Mouse (Mus musculus) heart, postnatal 25 days (tissue): ENCODE measurements around the gene Cdc42se1. TPM values are rescaled to one million over a fixed set of nuclear protein-coding genes. Genes with fewer than 3 reads are reported as not detected.

Experiments used
- DNase-seq: peaks from one replicate; pipeline ENCODE4 v3.0.0; 2022; ENCODE audit warnings: low spot score
- intact Hi-C: fragments of 180-260 bp; cut with DNase I; formaldehyde crosslinking; loops from one replicate; pipeline ENCODE4 v1.15.1; 2025
- total RNA-seq, 2 experiments: library from RNA; stranded (reverse); gene quantifications; 2 replicates each; pipeline ENCODE4 v1.2.3; 2021

Gene Cdc42se1
- total RNA-seq, 2 experiments from 2014 or later: 19.9 to 26.0 TPM

DNA sequence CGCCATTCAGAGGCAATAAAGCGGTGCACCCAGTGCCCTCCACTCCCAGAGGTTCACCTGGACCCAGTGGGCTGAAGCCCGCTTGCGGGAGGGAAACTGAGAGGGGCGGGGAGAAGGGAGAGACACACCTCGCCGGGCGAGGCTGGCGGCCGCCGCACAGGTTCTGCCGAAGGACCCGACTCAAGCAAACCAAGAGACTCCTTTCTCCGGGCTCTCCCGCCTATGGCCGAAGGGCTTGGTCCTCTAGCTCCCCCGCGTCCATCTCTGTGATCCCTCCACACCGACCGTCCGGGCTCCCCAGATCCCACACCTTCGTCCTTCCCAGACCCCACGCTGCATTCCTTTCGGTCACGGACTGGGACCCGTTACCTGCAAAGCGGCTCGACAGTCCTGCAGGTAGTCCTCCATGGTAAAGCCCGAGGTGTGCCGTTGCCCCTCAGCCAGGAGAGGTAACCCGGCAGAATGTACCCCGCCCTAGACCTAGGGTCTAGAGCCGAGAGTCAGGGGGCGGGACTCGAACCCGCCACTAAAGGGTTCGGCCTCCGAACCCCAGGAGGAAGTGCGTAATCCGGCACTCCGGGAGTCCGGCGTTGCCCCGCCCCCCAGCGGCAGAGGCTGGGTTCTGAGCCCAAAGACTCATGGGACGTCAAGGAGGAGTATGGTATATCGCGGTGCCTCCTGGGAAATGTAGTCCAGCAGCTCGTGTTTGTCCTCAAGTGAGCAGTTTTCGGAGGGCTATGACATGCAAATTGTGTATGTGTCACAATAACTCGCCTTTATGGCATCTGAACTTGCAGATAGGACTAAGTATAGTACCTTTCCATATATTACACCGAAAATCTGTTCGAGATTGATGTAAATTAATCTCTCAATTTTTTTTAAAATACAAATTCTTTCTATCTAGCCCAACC is 52.9 kb downstream of the Cdc42se1 start, which contains the start of the genes Mindy1 and Prune1:
TSS of gene Mindy1 (plus strand) at position 130 of the 911 bp plus-strand sequence.
TSS of gene Prune1 (minus strand) at position 861 of the 911 bp plus-strand sequence.
- DNase-seq: peak; percentile 96
- intact Hi-C loops: loop anchor here (2.0 kb wide), 2 partner anchors 33 to 65 kb away; partner anchors contain the start of genes Cers2 and Gabpb2

DNA sequence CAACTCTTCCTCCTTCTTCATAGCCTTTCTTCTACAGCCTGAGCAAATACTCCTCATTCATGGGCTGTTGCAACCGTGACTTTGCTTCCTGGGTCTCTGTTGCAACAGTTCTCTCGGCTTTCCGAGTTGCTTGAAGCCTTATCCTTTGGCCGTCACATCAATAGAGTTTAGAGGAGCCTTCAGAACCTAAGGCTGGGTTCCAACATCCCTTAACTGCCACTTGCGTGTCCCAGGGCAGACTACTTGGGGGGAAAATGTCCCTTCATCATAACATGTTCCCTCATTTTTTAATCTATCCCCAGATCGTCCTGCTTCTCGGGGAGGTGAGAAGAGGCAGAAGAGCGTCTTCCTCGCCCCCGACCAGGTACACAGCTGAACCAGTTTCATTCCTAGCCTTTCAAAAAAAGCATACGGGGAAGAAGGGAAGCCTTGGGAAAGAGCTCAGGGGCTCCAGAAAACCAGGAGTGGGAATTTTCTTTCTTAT is 53.9 kb downstream of the Cdc42se1 start:
- intact Hi-C loops: loop anchor here (2.0 kb wide), 1 partner anchor 32 kb away; the partner anchor contains the start of gene Cers2
- DNase-seq: peak; percentile 4

DNA sequence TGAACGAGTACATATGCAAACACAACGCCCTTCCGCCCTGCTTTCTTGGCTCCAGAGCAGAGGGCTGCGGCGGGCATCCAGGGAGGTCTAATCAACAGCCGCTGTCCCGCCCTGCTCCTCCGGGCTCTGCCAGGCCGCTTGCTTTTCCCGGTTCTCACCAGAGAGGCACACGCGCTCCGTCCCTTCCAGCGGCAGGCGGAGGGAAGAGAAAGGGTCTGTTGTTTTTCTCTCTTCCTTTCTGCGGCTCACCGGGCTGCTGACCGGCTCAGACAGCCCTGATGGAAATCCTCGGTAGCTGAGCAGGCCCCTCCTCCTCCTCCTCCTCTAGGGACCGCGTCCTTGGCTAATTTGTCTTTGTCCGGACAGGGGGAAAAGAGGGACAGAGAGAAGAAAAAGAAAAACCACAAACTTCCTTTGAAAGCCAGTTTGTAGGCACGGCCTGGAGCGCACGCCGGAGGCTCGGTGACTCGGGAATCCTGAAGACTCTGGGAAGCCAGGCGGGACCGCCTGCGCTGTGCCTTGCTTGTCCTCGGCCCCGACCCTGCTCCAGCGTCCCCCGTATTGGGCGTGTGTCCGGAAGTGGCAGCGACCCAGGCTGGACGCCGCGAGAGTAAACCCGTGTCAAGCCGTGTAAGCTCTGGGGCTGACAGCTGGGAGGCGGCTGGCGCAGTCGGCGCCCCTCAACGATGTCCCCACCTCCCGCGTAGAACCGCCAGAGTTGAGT is 54.5 kb downstream of the Cdc42se1 start:
- intact Hi-C loops: loop anchor here (2.0 kb wide), 1 partner anchor 32 kb away; the partner anchor contains the start of gene Cers2
- peak; percentile 76 for DNase-seq

- intact Hi-C loops: loop anchor here (2.0 kb wide), 1 partner anchor 31 kb away; the partner anchor contains the start of gene Cers2
- no peak for DNase-seq
These were observed 55.0 kb downstream of the Cdc42se1 start for GRCm38 (mm10) chr3:95283589-95283941.

- intact Hi-C loops: no loop called here
- no peak for DNase-seq
These were observed 55.5 kb downstream of the Cdc42se1 start for GRCm38 (mm10) chr3:95284062-95284461.

- no peak for DNase-seq
- intact Hi-C loops: no loop called here
These were observed 56.2 kb downstream of the Cdc42se1 start for GRCm38 (mm10) chr3:95284501-95285281.

DNA sequence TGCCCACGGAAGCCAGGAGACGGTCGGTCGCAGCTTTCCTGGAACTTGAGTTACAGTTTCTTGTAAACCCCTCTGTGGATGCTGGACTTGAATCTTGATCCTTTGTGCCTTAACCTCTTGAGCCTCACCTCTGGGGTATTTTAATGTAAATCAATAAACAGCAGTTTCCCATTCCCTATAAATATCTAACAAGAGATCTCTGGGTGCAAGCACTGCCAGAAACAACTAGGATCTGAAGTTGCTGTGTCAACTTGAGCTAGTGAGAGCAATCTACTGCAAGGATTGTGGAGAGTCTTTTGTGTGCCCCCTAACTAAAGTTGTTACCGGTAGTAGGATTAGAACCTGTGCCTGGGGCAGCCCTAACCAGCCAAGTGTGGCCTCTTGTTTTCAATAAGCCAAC is 56.9 kb downstream of the Cdc42se1 start:
- no peak for DNase-seq
- intact Hi-C loops: no loop called here

Other genes starting within 250 kb of the Cdc42se1 start
- gene Zfp687, start 213.3 kb upstream of the Cdc42se1 start, total RNA-seq: 10 to 100 TPM; 10.8 to 11.1 TPM
- gene Psmd4, start 186.1 kb upstream of the Cdc42se1 start, total RNA-seq: 100 to 1,000 TPM; 119 to 129 TPM
- gene Pip5k1a, start 121.8 kb upstream of the Cdc42se1 start, total RNA-seq: 10 to 100 TPM; 14.2 to 15.2 TPM
- gene Vps72, start 117.7 kb upstream of the Cdc42se1 start, total RNA-seq: 10 to 100 TPM; 31.3 to 32.2 TPM
- gene Tmod4, start 104.3 kb upstream of the Cdc42se1 start, total RNA-seq: 10 to 100 TPM; 17.3 to 24.5 TPM
- gene Scnm1, start 94.7 kb upstream of the Cdc42se1 start, total RNA-seq: 10 to 100 TPM; 28.3 to 31.4 TPM
- gene Lysmd1, start 94.6 kb upstream of the Cdc42se1 start, total RNA-seq: 1 to 10 TPM; 6.7 to 7.9 TPM
- gene Tnfaip8l2, start 86.4 kb upstream of the Cdc42se1 start, total RNA-seq: 1 to 10 TPM; 2.0 to 2.1 TPM
- gene Sema6c, start 68.3 kb upstream of the Cdc42se1 start, total RNA-seq: 1 to 10 TPM; 7.3 to 9.4 TPM
- 10 to 100 TPM; 12.7 to 14.1 TPM for gene Gabpb2, start 10.8 kb upstream of the Cdc42se1 start, total RNA-seq
- 1 to 10 TPM; 6.6 to 7.5 TPM for gene Mllt11, start 3.4 kb downstream of the Cdc42se1 start, total RNA-seq
- gene Gm128, start 12.9 kb downstream of the Cdc42se1 start, total RNA-seq: not detected
- gene Bnipl, start 22.5 kb downstream of the Cdc42se1 start, total RNA-seq: not detected
- 10 to 100 TPM; 20.2 to 23.4 TPM for gene Mindy1, start 52.6 kb downstream of the Cdc42se1 start, total RNA-seq
- 10 to 100 TPM; 22.1 to 22.8 TPM for gene Prune1, start 53.3 kb downstream of the Cdc42se1 start, total RNA-seq
- under 1 TPM; 0.52 to 0.59 TPM for gene Anxa9, start 78.4 kb downstream of the Cdc42se1 start, total RNA-seq
- gene Cers2, start 86.1 kb downstream of the Cdc42se1 start, total RNA-seq: 10 to 100 TPM; 35.9 to 40.4 TPM
- 10 to 100 TPM; 11.2 to 11.4 TPM for gene Setdb1, start 128.5 kb downstream of the Cdc42se1 start, total RNA-seq
- gene 4930558C23Rik, start 174.1 kb downstream of the Cdc42se1 start, total RNA-seq: not detected
- gene Arnt, start 205.7 kb downstream of the Cdc42se1 start, total RNA-seq: 10 to 100 TPM; 40.8 to 43.6 TPM